Mouse (Mus musculus) stomach, postnatal 0 days (tissue): ENCODE measurements around the gene Megf11.

ENCODE experiments used
- CTCF ChIP-seq: IDR thresholded peaks from 2 replicates; pipeline ENCODE4 v1.5.1; 2016; ENCODE audit warnings: antibody characterized with exemption, low read depth, mild to moderate bottlenecking, moderate library complexity
- EP300 ChIP-seq: optimal IDR thresholded peaks from 2 replicates; pipeline ENCODE3; 2016; ENCODE audit warnings: antibody characterized with exemption

DNA sequence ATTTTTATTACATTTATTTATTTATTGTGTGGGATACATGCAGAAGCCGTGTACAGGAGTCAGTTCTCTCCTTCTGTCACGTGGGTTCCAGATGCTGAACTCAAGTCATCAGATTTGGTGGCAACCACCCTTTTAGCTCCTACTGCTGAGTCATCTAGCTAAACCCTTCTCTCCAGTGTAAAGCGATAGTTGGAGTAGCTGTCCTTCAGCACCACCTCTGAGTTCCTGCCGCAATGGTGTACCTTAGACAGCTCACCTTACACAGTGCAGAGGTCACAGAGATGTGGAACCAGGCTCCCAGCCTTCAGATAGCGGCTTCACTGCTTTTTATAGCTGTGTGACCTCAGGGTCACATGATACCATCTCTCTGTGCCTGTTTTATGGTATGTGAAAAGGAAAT, 282.1 kb downstream of the Megf11 start:
- TF ChIP-seq EP300 (no peak), CTCF (no peak)
